Mouse (Mus musculus) lung, adult 10 weeks (tissue): Measurements from ENCODE around the gene Jade1. TPM values are rescaled to one million over a fixed set of nuclear protein-coding genes. Genes with fewer than 3 reads are reported as not detected.

Experiments used
- polyA plus RNA-seq: library from polyadenylated mRNA; stranded (reverse); fragments of 350-450 nt; fragmentation: Illumina TruSeq; extraction: RNeasy Lipid Tissue Mini Kit (QIAGEN cat#74804); gene quantifications from one replicate; pipeline ENCODE4 v1.2.3, GENCODE M21; 2014; ENCODE audit warnings: low read depth, low replicate concordance; ENCODE audit not compliant: insufficient read depth

The Jade1 gene
- 8.2 TPM for polyA plus RNA-seq

DNA sequence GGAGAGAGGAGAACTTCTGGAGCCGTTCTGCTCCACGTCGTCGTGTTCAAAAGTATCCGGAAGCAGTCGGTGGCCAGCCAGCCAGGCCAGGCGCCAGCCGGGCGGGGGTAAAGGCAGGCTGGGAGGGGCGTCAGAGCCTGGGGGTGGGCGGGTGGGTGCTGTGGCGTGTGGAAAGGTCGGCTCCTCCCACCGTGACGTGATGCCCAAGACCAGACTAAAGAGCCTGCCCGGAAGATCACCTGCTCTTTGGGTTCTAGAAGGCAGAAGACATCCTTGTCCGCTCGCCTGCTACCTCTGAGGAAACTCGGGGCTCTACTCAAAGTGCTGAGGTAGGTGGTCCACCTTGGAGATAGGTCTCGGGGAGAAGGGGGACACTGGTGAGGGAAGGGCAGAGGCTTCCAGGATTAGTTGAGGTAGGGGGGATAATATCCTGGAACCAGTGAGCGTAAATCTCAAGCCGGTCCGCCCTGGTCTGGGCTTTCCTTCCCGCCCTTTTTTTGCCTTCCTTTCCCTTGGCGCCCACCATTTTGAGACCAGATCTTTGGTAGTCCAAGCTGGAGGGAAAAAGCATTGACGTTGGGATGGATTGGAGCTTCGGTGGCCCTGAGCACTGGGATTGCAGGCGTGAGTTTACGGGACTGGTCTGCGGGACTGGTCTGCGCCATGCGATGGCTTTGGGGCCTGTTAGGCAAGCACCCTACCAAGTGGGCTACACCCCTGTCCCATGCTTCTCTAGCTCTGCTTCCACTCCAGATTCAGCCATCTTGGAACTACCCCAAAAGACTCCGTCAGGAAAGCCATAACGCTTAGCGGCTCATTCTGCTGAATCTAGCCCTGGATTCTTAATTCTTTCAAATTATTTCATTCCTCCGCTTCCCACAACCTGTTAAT is at the start of gene Jade1:
TSS of gene Jade1 (plus strand) at position 241 of the 891 bp plus-strand sequence.

Other genes with a start within 250 kb of the Jade1 start
- gene Sclt1, start 186.8 kb downstream of the Jade1 start, polyA plus RNA-seq: 4.3 TPM
- gene D3Ertd751e, start 186.9 kb downstream of the Jade1 start, polyA plus RNA-seq: 5.8 TPM